Mouse (Mus musculus): ENCODE results near the gene Nipbl. TPM values are rescaled to one million over a fixed set of nuclear protein-coding genes. Genes with fewer than 3 reads are reported as not detected.

Gene Nipbl
- polyA plus RNA-seq, 1 experiment from 2014 or later: 8.8 TPM

DNA sequence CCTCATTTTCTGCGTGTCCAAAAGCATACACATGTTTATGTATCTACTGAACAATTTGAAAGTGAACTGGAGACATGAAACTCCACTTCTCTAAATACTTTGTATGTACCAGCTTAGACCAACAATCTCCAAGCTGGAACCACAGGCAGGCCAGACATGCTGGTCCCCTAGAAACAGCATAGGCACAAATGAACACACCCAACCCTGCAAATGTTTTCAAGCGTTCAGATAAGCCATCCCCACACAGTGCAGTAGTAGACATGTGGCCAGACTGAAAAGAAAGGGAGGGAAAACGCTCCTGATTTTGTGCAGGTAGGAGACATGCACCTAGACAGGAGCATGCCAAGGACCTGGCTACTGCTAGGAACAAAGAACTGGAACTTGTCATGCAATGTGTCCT, 52.5 kb downstream of the Nipbl start:
- H3K27me3 ChIP-seq (ENCODE audit: control insufficient read depth, insufficient read depth, low read length): no peaks in the 10 kb centered on the region
- DNase-seq (ENCODE audit: low spot score) (no peak), ATAC-seq (ENCODE audit: low FRiP score, low TSS enrichment) (no peak)
- H3K9ac ChIP-seq (ENCODE audit: low read length): no peak overlapping the region
- WGBS: 53% methylated on average over 3 of the region's 3 CpGs
- H3K4me3 ChIP-seq (ENCODE audit: low read depth, low read length): no peak overlapping the region
- H3K4me2 ChIP-seq (replicated peaks; ENCODE audit: low read depth): no peak overlapping the region
- no peak for TF ChIP-seq EP300 (optimal IDR thresholded peaks at IDR 0.05)
- TF ChIP-seq CTCF (IDR thresholded peaks at IDR 0.05; ENCODE audit: low read depth): no peak
- no peaks in the 10 kb centered on the region for H3K36me3 ChIP-seq (ENCODE audit: control insufficient read depth, insufficient read depth, low read length)
- H3K4me1 ChIP-seq (replicated peaks; ENCODE audit: control insufficient read depth, insufficient read depth): no peaks in the 10 kb centered on the region
- no peaks in the 10 kb centered on the region for H3K9me3 ChIP-seq (ENCODE audit: control insufficient read depth, low read length)
- H3K27ac ChIP-seq (replicated peaks): no peak overlapping the region

DNA sequence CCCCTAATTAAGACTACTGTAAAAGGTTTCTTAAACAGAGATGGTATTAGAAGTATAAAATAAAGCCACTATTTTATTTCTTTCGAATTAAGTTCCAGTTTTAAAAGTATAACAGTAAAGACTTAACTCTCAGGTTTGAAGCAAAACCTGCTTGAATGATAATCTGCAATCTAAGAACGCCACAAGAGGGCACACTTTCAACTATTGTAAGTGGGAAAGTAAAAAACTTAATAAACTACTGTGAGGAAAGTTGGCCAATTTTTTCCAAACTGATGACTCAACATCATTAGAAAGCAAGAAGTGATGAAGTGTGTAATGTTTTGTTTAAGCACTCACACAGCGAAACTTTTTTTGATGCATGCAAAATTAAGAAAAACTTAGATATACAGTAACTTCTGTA, 62.0 kb downstream of the Nipbl start:
- H3K4me3 ChIP-seq (ENCODE audit: low read depth, low read length): no peak overlapping the region
- no peak overlapping the region for H3K4me2 ChIP-seq (replicated peaks; ENCODE audit: low read depth)
- no peaks in the 10 kb centered on the region for H3K36me3 ChIP-seq (ENCODE audit: control insufficient read depth, insufficient read depth, low read length)
- no peak overlapping the region for H3K9ac ChIP-seq (ENCODE audit: low read length)
- no peak for DNase-seq (ENCODE audit: low spot score)
- 51% methylated on average over 3 of the region's 3 CpGs for WGBS
- no peaks in the 10 kb centered on the region for H3K27me3 ChIP-seq (ENCODE audit: control insufficient read depth, insufficient read depth, low read length)
- H3K27ac ChIP-seq (replicated peaks): no peak overlapping the region
- H3K4me1 ChIP-seq (replicated peaks; ENCODE audit: control insufficient read depth, insufficient read depth): no peaks in the 10 kb centered on the region
- no peaks in the 10 kb centered on the region for H3K9me3 ChIP-seq (ENCODE audit: control insufficient read depth, low read length)
- TF ChIP-seq EP300 (optimal IDR thresholded peaks at IDR 0.05): no peak
- TF ChIP-seq CTCF (IDR thresholded peaks at IDR 0.05; ENCODE audit: low read depth): peak; percentile 78
- ATAC-seq (ENCODE audit: low FRiP score, low TSS enrichment): no peak

DNA sequence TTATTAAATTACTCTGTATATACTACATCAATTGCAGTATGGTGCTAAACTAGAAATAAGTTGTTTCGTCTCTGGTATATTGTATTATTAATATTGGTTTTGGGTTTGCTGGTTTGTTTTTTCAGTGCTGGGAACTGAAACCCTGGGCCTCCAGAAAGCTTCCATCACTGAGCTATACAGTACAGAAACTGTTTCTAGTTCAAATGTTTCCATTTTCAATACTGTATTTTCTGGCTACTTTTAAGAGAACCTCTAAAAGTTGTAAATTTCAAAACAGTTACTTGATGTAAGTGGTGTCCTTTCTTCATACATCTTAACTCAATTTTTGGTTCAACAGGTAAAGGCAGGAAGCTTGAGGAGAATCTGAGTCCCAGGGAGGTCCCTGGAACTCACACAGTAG, 68.6 kb downstream of the Nipbl start:
- 91% methylated on average over 1 of the region's 1 CpGs for WGBS
- H3K4me2 ChIP-seq (replicated peaks; ENCODE audit: low read depth): no peak overlapping the region
- H3K27me3 ChIP-seq (ENCODE audit: control insufficient read depth, insufficient read depth, low read length): no peaks in the 10 kb centered on the region
- no peak overlapping the region for H3K27ac ChIP-seq (replicated peaks)
- H3K9me3 ChIP-seq (ENCODE audit: control insufficient read depth, low read length): no peaks in the 10 kb centered on the region
- no peak for DNase-seq (ENCODE audit: low spot score)
- H3K4me3 ChIP-seq (ENCODE audit: low read depth, low read length): no peak overlapping the region
- no peak for TF ChIP-seq EP300 (optimal IDR thresholded peaks at IDR 0.05)
- H3K4me1 ChIP-seq (replicated peaks; ENCODE audit: control insufficient read depth, insufficient read depth): no peaks in the 10 kb centered on the region
- ATAC-seq (ENCODE audit: low FRiP score, low TSS enrichment): no peak
- H3K36me3 ChIP-seq (ENCODE audit: control insufficient read depth, insufficient read depth, low read length): 0 out of 2 replicates have a peak, but pooled peaks cover 6% of the 10 kb centered on the region
- H3K9ac ChIP-seq (ENCODE audit: low read length): no peak overlapping the region

DNA sequence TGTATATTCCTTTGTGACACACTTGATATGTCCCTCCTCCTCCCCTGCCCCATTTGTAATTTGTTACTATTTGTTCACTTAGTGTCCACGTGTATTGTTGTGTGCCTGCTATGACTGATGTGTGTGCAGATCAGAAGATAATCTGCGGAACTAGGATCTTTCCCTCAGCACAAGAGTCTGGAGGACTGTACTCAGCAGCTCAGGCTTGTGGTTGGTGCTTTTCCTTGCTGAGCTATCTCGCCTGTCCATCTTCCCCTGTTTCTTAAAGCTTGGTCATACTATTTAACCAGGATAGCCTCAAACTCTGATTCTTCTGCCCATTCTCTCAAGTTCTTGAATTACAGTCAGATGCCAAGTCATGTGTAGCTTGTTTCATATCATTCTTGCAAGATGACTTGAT, 69.5 kb downstream of the Nipbl start:
- Histone ChIP-seq H3K4me3 (ENCODE audit: low read depth, low read length) (no peak overlapping the region), H3K9ac (ENCODE audit: low read length) (no peak overlapping the region), H3K27me3 (ENCODE audit: control insufficient read depth, insufficient read depth, low read length) (no peaks in the 10 kb centered on the region), H3K4me1 (replicated peaks; ENCODE audit: control insufficient read depth, insufficient read depth) (no peaks in the 10 kb centered on the region), H3K4me2 (replicated peaks; ENCODE audit: low read depth) (no peak overlapping the region), H3K36me3 (ENCODE audit: control insufficient read depth, insufficient read depth, low read length) (0 out of 2 replicates have a peak, but pooled peaks cover 6% of the 10 kb centered on the region), H3K9me3 (ENCODE audit: control insufficient read depth, low read length) (no peaks in the 10 kb centered on the region), H3K27ac (replicated peaks) (no peak overlapping the region)
- DNase-seq (ENCODE audit: low spot score): no peak
- no peak for TF ChIP-seq CTCF (IDR thresholded peaks at IDR 0.05; ENCODE audit: low read depth)
- no peak for TF ChIP-seq EP300 (optimal IDR thresholded peaks at IDR 0.05)
- no peak for ATAC-seq (ENCODE audit: low FRiP score, low TSS enrichment)
- WGBS: 48% methylated on average over 3 of the region's 3 CpGs

DNA sequence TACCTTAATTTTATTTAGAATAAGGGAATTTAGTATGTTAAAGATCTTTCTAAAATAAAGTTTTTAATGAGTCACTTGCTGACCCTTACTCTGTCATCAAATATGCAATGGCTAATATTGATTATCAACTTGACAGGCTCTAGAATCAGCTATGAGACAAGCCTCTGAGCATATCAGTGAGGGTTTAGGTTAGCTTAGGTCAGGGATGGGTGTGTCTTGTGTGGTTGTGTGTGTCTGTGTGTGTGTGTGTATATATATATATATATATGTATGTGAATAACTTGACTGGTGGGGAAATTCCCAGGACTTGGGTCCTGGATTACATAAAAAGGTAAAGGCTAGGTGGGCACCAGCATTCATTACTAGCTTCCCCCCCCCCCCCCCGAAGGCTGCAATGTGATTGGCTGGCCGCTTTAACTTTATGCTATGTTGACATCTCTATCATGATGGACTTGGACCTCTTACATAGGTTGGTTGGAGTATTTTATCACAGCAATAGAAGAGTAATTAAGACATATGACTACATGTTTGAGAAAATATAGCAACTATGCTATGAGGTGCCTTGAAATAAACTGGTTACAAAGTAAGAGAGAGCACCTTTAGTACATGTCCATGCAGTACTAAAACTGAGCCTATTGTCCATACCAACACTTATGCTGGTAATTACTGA, 97.0 kb downstream of the Nipbl start:
- Histone ChIP-seq H3K9ac (ENCODE audit: low read length) (no peak overlapping the region), H3K36me3 (ENCODE audit: control insufficient read depth, insufficient read depth, low read length) (peaks cover 3% of the 10 kb centered on the region; the same call in 1 of the 2 replicates), H3K4me3 (ENCODE audit: low read depth, low read length) (no peak overlapping the region), H3K9me3 (ENCODE audit: control insufficient read depth, low read length) (no peaks in the 10 kb centered on the region), H3K27me3 (ENCODE audit: control insufficient read depth, insufficient read depth, low read length) (no peaks in the 10 kb centered on the region), H3K4me2 (replicated peaks; ENCODE audit: low read depth) (no peak overlapping the region), H3K27ac (replicated peaks) (no peak overlapping the region), H3K4me1 (replicated peaks; ENCODE audit: control insufficient read depth, insufficient read depth) (no peaks in the 10 kb centered on the region)
- ATAC-seq (ENCODE audit: low FRiP score, low TSS enrichment) (no peak), DNase-seq (ENCODE audit: low spot score) (no peak)
- TF ChIP-seq EP300 (optimal IDR thresholded peaks at IDR 0.05) (no peak), CTCF (IDR thresholded peaks at IDR 0.05; ENCODE audit: low read depth) (no peak)
- 94% methylated on average over 2 of the region's 2 CpGs for WGBS

DNA sequence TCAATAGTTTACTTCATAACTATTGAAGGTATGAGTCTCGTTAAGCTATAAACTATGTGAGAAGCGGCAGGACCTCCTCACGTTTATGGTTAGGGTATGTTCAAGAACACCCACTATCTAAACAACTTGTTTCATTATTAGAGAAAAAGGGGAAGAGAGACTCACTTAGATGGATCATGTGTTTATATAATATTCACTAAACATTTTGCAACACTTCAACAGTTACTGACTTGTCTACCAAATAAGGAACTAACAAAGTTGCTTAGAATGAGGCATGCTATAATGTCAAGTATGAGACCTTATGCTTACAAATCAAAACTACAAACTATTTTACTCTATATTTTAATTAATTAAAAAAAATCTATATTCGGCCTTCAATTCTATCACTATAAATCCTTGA, 103.7 kb downstream of the Nipbl start:
- TF ChIP-seq EP300 (optimal IDR thresholded peaks at IDR 0.05): no peak
- TF ChIP-seq CTCF (IDR thresholded peaks at IDR 0.05; ENCODE audit: low read depth): no peak
- no peaks in the 10 kb centered on the region for H3K4me1 ChIP-seq (replicated peaks; ENCODE audit: control insufficient read depth, insufficient read depth)
- H3K9ac ChIP-seq (ENCODE audit: low read length): no peak overlapping the region
- H3K4me2 ChIP-seq (replicated peaks; ENCODE audit: low read depth): no peak overlapping the region
- peaks cover 6% of the 10 kb centered on the region; the same call in 1 of the 2 replicates for H3K36me3 ChIP-seq (ENCODE audit: control insufficient read depth, insufficient read depth, low read length)
- H3K27me3 ChIP-seq (ENCODE audit: control insufficient read depth, insufficient read depth, low read length): no peaks in the 10 kb centered on the region
- ATAC-seq (ENCODE audit: low FRiP score, low TSS enrichment) (no peak), DNase-seq (ENCODE audit: low spot score) (no peak)
- no peaks in the 10 kb centered on the region for H3K9me3 ChIP-seq (ENCODE audit: control insufficient read depth, low read length)
- no peak overlapping the region for H3K27ac ChIP-seq (replicated peaks)
- H3K4me3 ChIP-seq (ENCODE audit: low read depth, low read length): no peak overlapping the region
- WGBS: 61% methylated on average over 4 of the region's 4 CpGs
